Mouse (Mus musculus) brown adipose tissue, adult 24 weeks (tissue): ENCODE measurements around the gene Nfatc4. TPM values are rescaled to one million over a fixed set of nuclear protein-coding genes. Genes with fewer than 3 reads are reported as not detected.

Experiments
- H3K27ac ChIP-seq: fragments of 200-500 bp; replicated peaks from 2 replicates; pipeline ENCODE4 v1.5.1; 2012; ENCODE audit warnings: low read depth, mild to moderate bottlenecking, low read length
- H3K4me1 ChIP-seq: fragments of 200-500 bp; 2 replicates; pipeline ENCODE4 v1.6.1; 2012; ENCODE audit warnings: low read length, mixed read lengths; ENCODE audit not compliant: control insufficient read depth, insufficient read depth, insufficient read length
- H3K4me3 ChIP-seq: fragments of 200-500 bp; 2 replicates; pipeline ENCODE4 v1.5.1; 2012; ENCODE audit warnings: low read depth, mild to moderate bottlenecking, low read length, moderate library complexity; ENCODE audit not compliant: insufficient read depth
- polyA plus RNA-seq: library from polyadenylated mRNA; stranded (reverse); fragments of >200 nt; gene quantifications from 2 replicates; pipeline ENCODE4 v1.2.4, GENCODE M21; 2012; ENCODE audit not compliant: missing spikeins, insufficient read depth, insufficient read length

Gene Nfatc4
- 1.5 and 1.8 TPM in 2 replicates for polyA plus RNA-seq

GRCm38 (mm10) chr14:55822991-55823762, at the start of gene Nfatc4:
TSS of gene Nfatc4 (plus strand) at chr14:55823144.
- H3K4me1 ChIP-seq: no peaks in the 10 kb centered on the region
- peak within 1 kb of the TSS; percentile 78 for H3K27ac ChIP-seq
- H3K4me3 ChIP-seq: peak within 1 kb of the TSS; percentile 55

GRCm38 (mm10) chr14:55776711-55777110, 46.2 kb upstream of the Nfatc4 start:
- H3K4me1 ChIP-seq: no peaks in the 10 kb centered on the region; the same call in 1 of the 2 replicates

GRCm38 (mm10) chr14:55777176-55777575, 45.8 kb upstream of the Nfatc4 start:
- Histone ChIP-seq H3K4me3 (no peak overlapping the region), H3K4me1 (no peaks in the 10 kb centered on the region; the same call in 1 of the 2 replicates), H3K27ac (no peak overlapping the region)

More at GRCm38 (mm10) chr14:55776711-55777110, 46.2 kb upstream of the Nfatc4 start:
- no peak overlapping the region for H3K27ac ChIP-seq
- no peak overlapping the region for H3K4me3 ChIP-seq

- Histone ChIP-seq H3K4me3 (no peak overlapping the region), H3K27ac (no peak overlapping the region), H3K4me1 (no peaks in the 10 kb centered on the region; the same call in 1 of the 2 replicates)
These were observed 45.1 kb upstream of the Nfatc4 start for GRCm38 (mm10) chr14:55777806-55778205.

- no peaks in the 10 kb centered on the region; the same call in 1 of the 2 replicates for H3K4me1 ChIP-seq
- no peak overlapping the region for H3K4me3 ChIP-seq
- no peak overlapping the region for H3K27ac ChIP-seq
These were observed 44.3 kb upstream of the Nfatc4 start for GRCm38 (mm10) chr14:55778686-55779085.

- Histone ChIP-seq H3K4me3 (no peak overlapping the region), H3K27ac (no peak overlapping the region), H3K4me1 (no peaks in the 10 kb centered on the region; the same call in 1 of the 2 replicates)
These were observed 43.3 kb upstream of the Nfatc4 start for GRCm38 (mm10) chr14:55779656-55780055.

- Histone ChIP-seq H3K4me1 (no peaks in the 10 kb centered on the region; the same call in 1 of the 2 replicates), H3K4me3 (no peak overlapping the region), H3K27ac (no peak overlapping the region)
These were observed 42.2 kb upstream of the Nfatc4 start for GRCm38 (mm10) chr14:55780736-55781135.

GRCm38 (mm10) chr14:55781310-55781709, 41.6 kb upstream of the Nfatc4 start:
- 0 out of 2 replicates have a peak overlapping the region, but pooled peaks have one; percentile 7 for H3K27ac ChIP-seq

GRCm38 (mm10) chr14:55782361-55782960, 40.5 kb upstream of the Nfatc4 start:
- Histone ChIP-seq H3K27ac (peak overlapping the region; percentile 93), H3K4me1 (no peaks in the 10 kb centered on the region; the same call in 1 of the 2 replicates), H3K4me3 (peak overlapping the region; percentile 59)

More at GRCm38 (mm10) chr14:55781310-55781709, 41.6 kb upstream of the Nfatc4 start:
- no peaks in the 10 kb centered on the region; the same call in 1 of the 2 replicates for H3K4me1 ChIP-seq
- peak overlapping the region; percentile 38 for H3K4me3 ChIP-seq

GRCm38 (mm10) chr14:55783171-55783957, 39.6 kb upstream of the Nfatc4 start:
- peaks cover 2% of the 10 kb centered on the region for H3K4me1 ChIP-seq
- peak overlapping the region; percentile 99 for H3K27ac ChIP-seq
- peak overlapping the region; percentile 93 for H3K4me3 ChIP-seq

- peak within 1 kb of the TSS; percentile 93 for H3K4me3 ChIP-seq
- peaks cover 2% of the 10 kb centered on the region for H3K4me1 ChIP-seq
- H3K27ac ChIP-seq: peak within 1 kb of the TSS; percentile 99
These were observed 39.0 kb upstream of the Nfatc4 start, which contains the start of gene Adcy4 for GRCm38 (mm10) chr14:55783958-55784235. TSS of gene Adcy4 (minus strand) at chr14:55784095.

GRCm38 (mm10) chr14:55785195-55785594, 37.7 kb upstream of the Nfatc4 start:
- Histone ChIP-seq H3K4me3 (no peak overlapping the region), H3K4me1 (peaks cover 2% of the 10 kb centered on the region), H3K27ac (no peak overlapping the region)

GRCm38 (mm10) chr14:55787731-55788130, 35.2 kb upstream of the Nfatc4 start:
- Histone ChIP-seq H3K4me3 (peak overlapping the region; percentile 58), H3K27ac (no peak overlapping the region), H3K4me1 (peaks cover 2% of the 10 kb centered on the region)

GRCm38 (mm10) chr14:55788256-55789050, 34.5 kb upstream of the Nfatc4 start, which contains the start of gene Ripk3:
TSS of gene Ripk3 (minus strand) at chr14:55788865.
- H3K4me3 ChIP-seq: peak within 1 kb of the TSS; percentile 58
- H3K27ac ChIP-seq: peak within 1 kb of the TSS; percentile 18
- H3K4me1 ChIP-seq: peaks cover 5% of the 10 kb centered on the region
